ENCODE assay signal across 13 mouse cellular contexts in genomic region chr16:58349354-58349753, GRCm38 (mm10). TPM values are rescaled to one million over a fixed set of nuclear protein-coding genes. Genes with fewer than 3 reads are reported as not detected.
A peak's percentile ranks its signal among the peaks of the same experiment; 100 is the strongest.
DNase-seq lines count a peak whose midpoint lies in the region; ATAC-seq lines count a peak whose summit lies in the region.
"Had no signal": no experiment of that assay in that cellular context is flagged by ENCODE, and none has a peak within 500 bp of the region (broad histone marks: within the 10 kb centered on the region; RNA-seq: fewer than 3 reads in every experiment).

No protein-coding gene starts in this region.

- no peak overlapping the region for H3K4me2 ChIP-seq in hindbrain, embryonic 12.5 days (replicated peaks)

- H3K9ac ChIP-seq in hindbrain, embryonic 12.5 days, result no peak overlapping the region

- no peak for ATAC-seq in hindbrain, embryonic 12.5 days (ENCODE audit: low FRiP score)
- ATAC-seq: hindbrain, postnatal 0 days had no signal

- H3K9me3 ChIP-seq in hindbrain, embryonic 10.5 days, result no peaks in the 10 kb centered on the region
- H3K9me3 ChIP-seq in hindbrain, embryonic 12.5 days (replicated peaks), result no peaks in the 10 kb centered on the region
- H3K9me3 ChIP-seq in heart, embryonic 10.5 days, result no peaks in the 10 kb centered on the region

- H3K27me3 ChIP-seq in hindbrain, embryonic 10.5 days (ENCODE audit: insufficient read depth, poor library complexity, severe bottlenecking), result no peaks in the 10 kb centered on the region
- no peaks in the 10 kb centered on the region for H3K27me3 ChIP-seq in hindbrain, embryonic 12.5 days
- H3K27me3 ChIP-seq in heart, embryonic 10.5 days (ENCODE audit: insufficient read depth, poor library complexity, severe bottlenecking), result no peaks in the 10 kb centered on the region

- no peak overlapping the region for H3K4me3 ChIP-seq in hindbrain, embryonic 10.5 days
- no peak overlapping the region for H3K4me3 ChIP-seq in hindbrain, embryonic 12.5 days
- H3K4me3 ChIP-seq in heart, embryonic 10.5 days, result no peak overlapping the region

- peak; percentile 21 for DNase-seq in hindbrain, embryonic 10.5 days (ENCODE audit: low spot score)
- DNase-seq in embryo, embryonic 11.5 days (ENCODE audit: low read depth, low spot score), result peak; percentile 24
- DNase-seq in heart, embryonic 10.5 days (ENCODE audit: low spot score), result no peak
- DNase-seq in mesoderm, embryonic 11.5 days (ENCODE audit: low read depth, low spot score), result peak; percentile 63
- no peak for DNase-seq in yolk sac, embryonic 10.5 days (ENCODE audit: low spot score)
- DNase-seq in thymus, postnatal 4 days, result no peak
- no peak for DNase-seq in cerebellum, adult 8-10 months
- DNase-seq: kidney, postnatal 25 days; left cerebral cortex, postnatal 4 days; lung, postnatal 14 days; right cerebral cortex, postnatal 25 days had no signal

- peaks cover 12% of the 10 kb centered on the region for H3K4me1 ChIP-seq in hindbrain, embryonic 10.5 days (replicated peaks)
- peaks cover 9% of the 10 kb centered on the region; the same call in 1 of the 2 replicates for H3K4me1 ChIP-seq in hindbrain, embryonic 12.5 days
- peaks cover 8% of the 10 kb centered on the region for H3K4me1 ChIP-seq in heart, embryonic 10.5 days

- H3K27ac ChIP-seq in hindbrain, embryonic 10.5 days, result peak overlapping the region; percentile 16; the same call in 1 of the 2 replicates
- H3K27ac ChIP-seq in hindbrain, embryonic 12.5 days, result no peak overlapping the region
- H3K27ac ChIP-seq in heart, embryonic 10.5 days, result peak overlapping the region; percentile 10; the same call in 1 of the 2 replicates
- H3K27ac ChIP-seq: hindbrain, postnatal 0 days had no signal

- 54% methylated on average over 5 of the region's 5 CpGs for WGBS in hindbrain, embryonic 10.5 days
- 43% methylated on average over 5 of the region's 5 CpGs for WGBS in hindbrain, embryonic 12.5 days
- 43% methylated on average over 5 of the region's 5 CpGs for WGBS in heart, embryonic 10.5 days

- H3K36me3 ChIP-seq in hindbrain, embryonic 10.5 days, result no peaks in the 10 kb centered on the region
- H3K36me3 ChIP-seq in hindbrain, embryonic 12.5 days, result no peaks in the 10 kb centered on the region
- H3K36me3 ChIP-seq in heart, embryonic 10.5 days, result no peaks in the 10 kb centered on the region

RNA-seq across cellular contexts. Expression of gene Dcbld2, which starts 58.9 kb away (rescaled TPM):
- polyA plus RNA-seq in hindbrain, embryonic 10.5 days (2016; fragmentation: Nextera tagmentation; extraction: Ambion mirVana), result 6.5 and 7.3 TPM in 2 replicates
- 10.2 and 12.9 TPM in 2 replicates for polyA plus RNA-seq in hindbrain, embryonic 12.5 days (2016; fragmentation: Nextera tagmentation; extraction: Ambion mirVana)
- 12.2 and 13.2 TPM in 2 replicates for polyA plus RNA-seq in heart, embryonic 10.5 days (2016; fragmentation: Nextera tagmentation; extraction: Ambion mirVana)

Comparison
In these comparisons a context has a peak if more than half of its experiments do, and no peak if none do; other contexts are left out.
1. DNase-seq: peak in hindbrain, embryonic 10.5 days (single experiment), embryo, embryonic 11.5 days (single experiment) and mesoderm, embryonic 11.5 days (single experiment); none in heart, embryonic 10.5 days (single experiment), yolk sac, embryonic 10.5 days (single experiment), thymus, postnatal 4 days (single experiment) and cerebellum, adult 8-10 months (single experiment).